Mouse (Mus musculus): ENCODE results near the gene Dbh.

Dbh gene

GRCm38 (mm10) chr2:27162656-27163055 lies 2.4 kb upstream of the Dbh start:
- in situ Hi-C loops (cut with MboI, MseI) = no loop called here

GRCm38 (mm10) chr2:27163851-27164250 lies 1.2 kb upstream of the Dbh start:
- in situ Hi-C loops (cut with MboI, MseI) = no loop called here

- in situ Hi-C loops (cut with MboI, MseI) = no loop called here
Measured at GRCm38 (mm10) chr2:27166074-27166473, 1.0 kb downstream of the Dbh start.

GRCm38 (mm10) chr2:27166999-27167398 lies 2.0 kb downstream of the Dbh start:
- in situ Hi-C loops (cut with MboI, MseI) = no loop called here

- in situ Hi-C loops (cut with MboI, MseI) = no loop called here
Measured at GRCm38 (mm10) chr2:27174242-27174641, 9.2 kb downstream of the Dbh start.

- in situ Hi-C loops (cut with MboI, MseI) = no loop called here
Measured at GRCm38 (mm10) chr2:27175696-27176267, 10.7 kb downstream of the Dbh start.

- in situ Hi-C loops (cut with MboI, MseI) = no loop called here
Measured at GRCm38 (mm10) chr2:27179101-27179500, 14.1 kb downstream of the Dbh start.

- in situ Hi-C loops (cut with MboI, MseI) = no loop called here
Measured at GRCm38 (mm10) chr2:27181907-27182306, 16.9 kb downstream of the Dbh start.

- in situ Hi-C loops (cut with MboI, MseI) = no loop called here
Measured at GRCm38 (mm10) chr2:27183734-27184133, 18.7 kb downstream of the Dbh start.

- in situ Hi-C loops (cut with MboI, MseI) = no loop called here
Measured at GRCm38 (mm10) chr2:27187531-27187930, 22.5 kb downstream of the Dbh start.

- in situ Hi-C loops (cut with MboI, MseI) = no loop called here
Measured at GRCm38 (mm10) chr2:27189994-27190393, 25.0 kb downstream of the Dbh start.

- in situ Hi-C loops (cut with MboI, MseI) = no loop called here
Measured at GRCm38 (mm10) chr2:27198551-27199246, 33.7 kb downstream of the Dbh start.

- in situ Hi-C loops (cut with MboI, MseI) = no loop called here
Measured at GRCm38 (mm10) chr2:27200586-27200985, 35.6 kb downstream of the Dbh start.

GRCm38 (mm10) chr2:27205666-27206065 lies 40.6 kb downstream of the Dbh start:
- in situ Hi-C loops (cut with MboI, MseI) = no loop called here

- in situ Hi-C loops (cut with MboI, MseI) = no loop called here
Measured at GRCm38 (mm10) chr2:27206128-27206797, 41.2 kb downstream of the Dbh start.

GRCm38 (mm10) chr2:27207126-27207525 lies 42.1 kb downstream of the Dbh start:
- in situ Hi-C loops (cut with MboI, MseI) = no loop called here

- in situ Hi-C loops (cut with MboI, MseI) = no loop called here
Measured at GRCm38 (mm10) chr2:27209370-27209769, 44.3 kb downstream of the Dbh start.

GRCm38 (mm10) chr2:27209816-27210215 lies 44.8 kb downstream of the Dbh start:
- in situ Hi-C loops (cut with MboI, MseI) = no loop called here

- in situ Hi-C loops (cut with MboI, MseI) = no loop called here
Measured at GRCm38 (mm10) chr2:27210255-27210654, 45.2 kb downstream of the Dbh start.

GRCm38 (mm10) chr2:27210676-27211210 lies 45.7 kb downstream of the Dbh start:
- in situ Hi-C loops (cut with MboI, MseI) = no loop called here

GRCm38 (mm10) chr2:27211966-27212893 lies 47.2 kb downstream of the Dbh start:
- in situ Hi-C loops (cut with MboI, MseI) = no loop called here

- in situ Hi-C loops (cut with MboI, MseI) = no loop called here
Measured at GRCm38 (mm10) chr2:27215537-27215936, 50.5 kb downstream of the Dbh start.
